Mouse (Mus musculus): ENCODE data around the gene Nom1.
A peak's percentile ranks its signal among the peaks of the same experiment; 100 is the strongest.
"Not testable (repeated sequence)": the region's sequence is repeated elsewhere in the genome, so short reads cannot be mapped to it uniquely, and the experiment has no call there.

Gene Nom1

DNA sequence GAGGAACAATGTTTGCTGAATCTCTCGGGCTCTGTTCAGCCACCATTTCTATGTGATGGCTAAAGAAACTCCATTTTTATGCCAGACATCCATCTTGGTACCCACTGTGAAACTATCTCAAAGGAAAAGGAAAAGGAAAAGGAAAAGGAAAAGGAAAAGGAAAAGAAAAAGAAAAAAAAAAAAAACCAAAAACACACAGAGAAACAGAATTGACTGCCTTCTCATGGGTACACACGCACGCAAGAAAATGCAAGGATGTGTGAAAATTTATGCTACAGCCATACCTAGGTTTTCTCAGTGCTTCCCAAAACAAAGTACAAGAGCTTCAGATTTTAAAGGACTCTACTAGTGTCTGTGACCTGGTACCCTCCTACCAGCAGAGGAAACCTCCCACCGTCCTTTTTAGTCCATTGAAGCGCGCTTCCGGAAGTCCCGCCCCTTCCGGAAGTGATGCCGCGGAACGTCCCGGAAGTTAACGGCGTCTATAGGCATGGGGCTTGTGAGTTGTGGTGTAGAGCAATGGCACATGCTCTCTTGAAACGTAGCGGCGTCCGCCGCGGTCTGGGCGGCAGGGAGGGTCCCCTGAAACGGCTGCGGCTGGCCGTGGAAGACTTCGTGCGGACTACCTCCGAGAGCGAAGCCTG, at the start of gene Nom1:
TSS of gene Nom1 (plus strand) at position 437 of the 644 bp plus-strand sequence.
- peak; percentile 92 for DNase-seq

DNA sequence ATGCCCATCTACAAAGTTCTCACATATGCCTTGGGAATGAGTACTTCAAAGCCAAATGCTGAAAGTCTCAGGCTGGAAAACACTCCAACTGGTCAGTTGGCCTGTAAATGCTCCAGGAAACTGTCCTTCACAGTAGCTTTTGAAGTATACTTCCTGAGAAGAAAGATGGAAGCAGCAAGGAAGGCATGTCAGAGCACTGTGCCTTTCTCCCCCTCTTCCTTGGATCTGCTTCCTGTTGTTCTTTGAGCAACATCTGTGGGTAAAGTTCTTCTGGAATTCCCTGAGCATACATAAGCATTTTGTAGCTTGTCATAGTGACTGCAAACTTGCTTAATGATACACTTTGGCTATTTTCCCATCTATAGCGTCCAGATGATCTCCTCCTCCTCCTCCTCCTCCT, 46.9 kb upstream of the Nom1 start:
- no peak for DNase-seq

DNA sequence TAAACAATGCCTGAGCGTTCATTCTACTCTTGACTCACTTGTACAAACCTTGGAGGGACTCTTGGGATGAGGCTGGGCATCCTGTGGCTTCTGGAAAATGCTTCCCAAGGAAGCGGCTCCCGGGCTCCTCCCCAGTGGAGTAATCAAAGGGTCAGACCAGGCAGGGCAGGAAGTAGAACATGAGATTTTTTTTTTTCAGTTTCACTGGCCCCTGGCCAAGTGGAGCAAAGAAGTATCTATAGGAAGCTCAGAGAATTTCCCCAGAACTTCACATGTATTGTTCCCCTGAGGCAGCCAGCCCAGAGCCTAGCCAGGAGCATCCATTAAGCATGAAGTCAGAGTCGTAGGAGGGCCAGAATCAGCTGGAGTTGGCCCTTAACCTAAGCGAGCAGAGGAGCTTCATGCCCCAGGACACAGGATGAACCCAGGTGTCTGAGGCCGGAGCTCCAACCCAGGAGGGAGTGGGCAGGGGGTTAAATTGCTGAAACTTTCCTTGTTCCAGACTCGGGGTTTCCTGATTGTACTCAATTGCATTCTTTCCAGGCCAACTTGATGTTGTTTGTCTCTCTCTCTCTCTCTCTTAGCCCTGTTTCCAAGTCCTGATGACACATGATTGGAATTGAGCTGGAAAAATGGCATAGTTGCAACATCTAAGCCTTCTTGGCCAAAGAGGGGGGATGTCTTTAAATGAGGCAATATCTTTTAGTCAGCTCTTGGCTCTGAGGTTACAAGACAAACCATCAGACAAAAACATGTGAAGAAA, 46.1 kb upstream of the Nom1 start:
- DNase-seq, result peak; percentile 51

DNA sequence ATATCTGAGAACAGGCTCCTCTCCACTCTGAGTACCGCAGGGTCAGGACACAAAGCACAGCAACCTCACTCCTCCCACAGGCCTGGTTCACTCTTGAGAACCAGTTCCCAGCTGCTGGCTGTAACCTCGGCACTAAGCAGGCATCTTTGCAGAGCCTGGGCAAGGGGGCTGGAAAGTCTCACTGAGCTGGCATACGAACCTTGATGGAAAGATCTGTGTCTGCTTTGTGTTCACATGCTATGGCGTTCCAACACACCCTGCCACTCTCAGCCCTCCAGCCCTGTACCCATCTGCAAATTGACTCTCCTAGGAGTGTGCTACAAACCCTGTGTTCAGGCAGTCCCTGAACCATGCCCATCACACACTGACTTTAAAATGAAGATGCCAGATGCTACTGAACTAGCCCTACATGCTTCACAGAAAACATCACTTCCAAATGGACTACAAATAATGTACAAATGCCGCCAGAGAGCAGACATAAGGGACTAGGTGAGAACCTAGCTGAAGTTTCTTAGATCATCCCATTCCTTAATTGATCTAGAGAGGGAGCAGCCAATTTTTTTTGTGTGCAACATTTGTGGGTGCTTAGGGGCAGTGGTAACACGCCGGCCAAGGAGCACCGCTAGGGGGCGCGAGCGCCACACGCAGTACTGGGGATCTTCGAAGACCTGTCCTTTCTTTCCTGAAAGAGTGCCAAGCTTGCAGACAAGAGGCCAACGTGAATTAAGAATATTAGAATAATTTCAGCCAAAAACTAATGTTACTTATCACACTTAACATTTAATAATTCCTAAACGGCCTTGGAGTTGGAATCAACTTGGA, 45.3 kb upstream of the Nom1 start:
- peak; percentile 87 for DNase-seq

DNA sequence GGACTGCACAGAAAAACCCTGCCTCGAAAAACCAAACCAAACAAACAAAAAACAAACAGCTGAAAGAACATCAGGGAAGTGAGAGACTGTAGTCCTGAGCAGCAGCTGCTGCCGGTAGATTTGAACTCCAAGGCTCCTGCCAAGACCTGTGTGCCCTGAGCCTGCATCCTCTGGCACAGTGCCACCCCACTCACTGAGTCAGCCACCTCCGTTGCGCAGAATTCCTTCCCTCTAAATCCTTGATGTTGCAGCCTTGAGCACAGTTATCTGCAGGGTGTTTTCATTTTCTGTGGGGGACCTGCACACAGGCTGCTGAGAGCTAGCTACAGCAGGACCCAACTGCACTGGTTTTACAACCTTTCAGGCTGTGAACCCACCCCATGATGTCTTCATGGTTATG, 36.0 kb upstream of the Nom1 start:
- peak; percentile 1 for DNase-seq

DNA sequence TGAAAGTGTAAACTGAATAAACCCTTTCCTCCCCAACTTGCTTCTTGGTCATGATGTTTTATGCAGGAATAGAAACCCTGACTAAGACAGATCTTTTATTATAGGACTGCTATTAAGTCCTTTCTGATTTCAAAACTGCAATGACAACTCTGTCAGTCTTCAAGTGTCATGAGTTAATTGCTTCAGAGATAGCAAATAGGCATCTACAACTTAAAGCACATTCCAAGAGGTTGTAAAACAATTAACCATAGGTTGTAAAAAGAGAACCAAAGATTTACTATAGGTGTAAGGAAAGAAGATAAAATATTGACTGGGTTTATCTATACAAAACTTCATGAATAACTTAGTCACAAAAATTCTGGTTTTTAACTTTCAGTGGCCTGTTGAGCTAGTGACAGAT, 23.6 kb upstream of the Nom1 start:
- no peak for DNase-seq

DNA sequence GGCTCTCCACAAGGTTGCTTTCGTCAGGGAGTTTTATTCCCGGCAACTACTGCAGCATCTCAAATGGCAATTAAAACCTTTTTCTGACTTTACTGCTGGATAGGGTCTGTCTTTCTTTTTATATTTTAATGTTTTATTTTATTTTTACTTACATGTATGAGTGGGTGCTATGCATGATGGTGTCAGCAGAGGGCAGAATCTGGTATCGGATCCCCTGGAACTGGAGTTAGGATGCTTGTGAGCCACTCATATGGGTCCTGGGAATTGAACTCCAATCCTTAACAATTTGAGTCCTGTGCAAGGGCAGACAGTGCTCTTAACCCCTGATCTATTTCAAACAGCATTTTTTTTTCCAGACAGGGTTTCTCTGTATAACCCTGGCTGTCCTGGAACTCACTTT, 21.4 kb upstream of the Nom1 start:
- DNase-seq, result no peak

DNA sequence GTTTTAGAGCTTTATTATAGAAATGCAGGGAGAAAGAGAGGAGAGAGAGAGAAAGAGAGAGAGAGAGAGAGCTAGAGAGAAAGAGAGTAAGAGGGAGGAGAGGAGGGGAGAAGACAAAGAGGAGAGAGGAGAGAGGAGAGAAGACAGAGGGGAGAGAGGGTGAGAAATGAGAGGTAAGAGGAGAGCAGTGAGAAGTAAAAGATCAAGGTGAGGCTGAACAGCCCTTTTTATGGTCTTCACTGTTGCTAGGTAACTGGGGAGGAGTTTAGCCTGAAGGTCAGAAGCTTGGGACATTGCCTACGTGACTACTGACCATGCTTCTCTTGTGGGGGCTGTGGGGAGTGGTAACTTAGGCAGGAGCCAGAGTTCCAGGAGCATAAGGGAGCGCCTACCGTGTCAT, 11.1 kb upstream of the Nom1 start:
- not testable (repeated sequence) for DNase-seq

DNA sequence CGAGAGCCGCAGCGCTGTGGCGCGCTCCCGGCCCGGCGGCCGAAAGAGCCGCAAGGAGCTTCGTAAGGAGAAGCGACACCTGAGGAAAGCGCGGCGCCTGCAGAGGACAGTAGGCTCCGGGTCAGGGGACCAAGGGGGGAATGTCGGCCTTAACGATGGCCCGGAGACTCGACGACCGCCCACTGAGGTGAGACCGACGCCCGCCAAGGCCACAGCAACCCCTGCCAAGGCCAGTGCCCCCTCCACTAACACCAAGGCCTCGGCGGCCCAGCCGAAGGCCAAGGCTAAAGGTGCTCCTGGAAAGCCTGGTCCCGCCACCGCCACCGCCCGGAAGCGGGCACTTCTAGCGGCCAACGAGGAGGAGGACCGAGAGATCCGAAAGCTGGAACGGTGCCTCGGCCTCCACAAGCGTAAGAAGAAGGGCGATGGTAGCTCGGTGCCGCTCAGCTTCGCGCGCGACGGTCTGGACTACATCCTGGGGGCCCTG, 451 bp downstream of the Nom1 start:
- DNase-seq, result peak; percentile 28

DNA sequence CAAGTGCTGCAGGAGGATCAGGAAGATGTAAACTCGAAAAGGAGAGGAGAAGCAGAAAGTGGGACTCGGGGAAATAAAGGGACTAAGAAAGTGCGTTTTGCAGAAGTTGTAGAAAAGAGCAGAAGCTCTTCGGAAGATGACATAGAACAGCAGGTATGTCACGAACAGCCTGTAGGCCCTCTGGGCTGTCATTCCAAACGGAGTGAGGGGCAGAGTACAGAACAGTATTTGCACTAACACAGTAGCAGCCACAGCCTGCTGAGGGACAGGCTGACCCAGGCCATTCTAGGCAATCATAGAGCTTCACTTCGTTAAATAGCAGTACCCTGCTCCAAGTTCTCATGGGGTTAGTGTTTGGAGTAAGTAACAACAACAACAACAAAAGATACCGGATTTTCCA, 1.0 kb downstream of the Nom1 start:
- no peak for DNase-seq

DNA sequence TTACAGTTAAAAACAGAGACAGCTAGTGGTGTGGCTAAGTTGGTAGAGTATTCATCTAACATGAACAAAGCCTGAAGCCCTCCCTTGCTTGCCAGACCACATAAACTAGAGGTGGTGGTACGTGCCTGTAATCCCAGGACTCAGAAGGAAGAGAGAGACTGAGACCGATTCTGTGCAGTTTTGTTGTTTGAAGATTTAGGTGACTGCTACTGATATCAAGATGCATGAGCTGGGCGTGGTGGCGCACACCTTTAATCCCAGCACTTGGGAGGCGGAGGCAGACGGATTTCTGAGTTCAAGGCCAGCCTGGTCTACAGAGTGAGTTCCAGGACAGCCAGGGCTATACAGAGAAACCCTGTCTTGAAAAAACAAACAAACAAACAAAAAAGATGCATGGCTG, 2.3 kb downstream of the Nom1 start:
- not testable (repeated sequence) for DNase-seq

DNA sequence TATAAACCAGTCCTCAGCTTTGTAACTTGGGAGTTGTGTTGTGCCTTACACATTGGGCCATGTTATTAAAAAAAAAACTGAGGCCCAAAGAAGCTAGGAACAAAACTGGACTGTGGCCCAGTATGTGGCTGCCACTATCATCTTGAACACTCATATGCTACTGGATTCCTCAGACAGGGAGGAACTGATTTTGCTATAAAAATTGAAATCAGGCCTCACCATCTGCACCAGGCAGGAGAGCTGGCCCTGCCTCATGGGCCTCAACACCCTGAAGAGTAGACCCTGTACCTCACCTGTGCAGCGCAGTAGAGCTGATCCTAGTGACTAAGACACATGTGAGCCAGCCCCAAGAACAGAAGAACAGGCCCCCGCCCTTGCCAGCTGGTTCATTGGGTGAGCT, 10.8 kb downstream of the Nom1 start:
- no peak for DNase-seq

DNA sequence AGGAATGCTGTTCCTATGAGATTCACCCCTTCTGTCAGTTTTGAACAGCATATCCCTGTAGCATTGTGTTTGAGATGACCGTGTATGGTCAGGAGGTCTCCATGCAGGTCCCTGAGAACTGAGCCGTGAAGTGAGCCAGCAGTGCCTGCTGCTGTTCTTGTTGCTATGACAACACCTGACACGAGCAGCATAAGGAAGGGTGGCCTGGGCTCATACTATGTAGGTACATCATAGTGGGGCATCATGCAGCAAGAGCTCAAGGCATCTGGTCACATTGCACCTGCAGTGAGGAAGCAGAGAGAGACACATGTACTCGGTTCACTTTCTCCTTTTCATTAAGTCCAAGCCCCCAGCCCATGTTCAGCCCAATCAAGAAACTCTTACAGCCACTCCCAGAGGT, 17.9 kb downstream of the Nom1 start:
- DNase-seq, result no peak

DNA sequence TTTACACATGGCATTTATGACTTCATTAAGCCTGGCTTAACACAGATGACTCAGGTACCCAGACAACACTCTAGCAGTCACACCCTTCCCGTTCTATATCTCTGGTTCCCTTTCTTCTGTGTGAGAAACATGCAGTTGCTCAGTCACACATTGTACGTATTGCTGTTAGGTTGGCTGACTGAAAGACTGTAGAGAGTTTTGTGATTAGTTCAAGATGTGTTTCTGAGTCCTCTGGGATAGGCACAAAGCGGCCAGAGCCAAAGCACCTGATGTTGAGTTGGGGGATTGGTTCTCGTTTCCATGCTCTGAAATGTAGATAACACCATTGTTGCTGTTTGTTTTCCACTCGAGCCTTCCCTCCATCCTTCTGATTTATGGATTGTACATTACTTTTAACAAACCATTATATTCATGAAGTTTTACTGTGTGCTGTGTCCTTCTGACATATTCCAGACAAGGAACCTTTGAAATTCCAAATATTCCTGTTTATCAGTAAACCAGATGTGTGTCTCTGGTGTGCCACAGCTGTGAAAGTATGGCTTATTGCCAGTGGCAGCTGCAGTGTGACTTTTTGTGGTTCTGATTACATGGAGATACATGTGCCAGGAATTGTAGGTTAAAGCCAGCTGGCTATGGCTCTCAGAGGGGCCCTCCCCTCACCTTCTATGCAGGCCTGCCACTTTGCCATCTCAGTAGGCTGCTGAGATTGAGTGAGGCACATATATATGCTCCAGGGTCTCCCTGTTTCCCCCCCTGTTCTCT, 22.6 kb downstream of the Nom1 start:
- DNase-seq, result no peak

DNA sequence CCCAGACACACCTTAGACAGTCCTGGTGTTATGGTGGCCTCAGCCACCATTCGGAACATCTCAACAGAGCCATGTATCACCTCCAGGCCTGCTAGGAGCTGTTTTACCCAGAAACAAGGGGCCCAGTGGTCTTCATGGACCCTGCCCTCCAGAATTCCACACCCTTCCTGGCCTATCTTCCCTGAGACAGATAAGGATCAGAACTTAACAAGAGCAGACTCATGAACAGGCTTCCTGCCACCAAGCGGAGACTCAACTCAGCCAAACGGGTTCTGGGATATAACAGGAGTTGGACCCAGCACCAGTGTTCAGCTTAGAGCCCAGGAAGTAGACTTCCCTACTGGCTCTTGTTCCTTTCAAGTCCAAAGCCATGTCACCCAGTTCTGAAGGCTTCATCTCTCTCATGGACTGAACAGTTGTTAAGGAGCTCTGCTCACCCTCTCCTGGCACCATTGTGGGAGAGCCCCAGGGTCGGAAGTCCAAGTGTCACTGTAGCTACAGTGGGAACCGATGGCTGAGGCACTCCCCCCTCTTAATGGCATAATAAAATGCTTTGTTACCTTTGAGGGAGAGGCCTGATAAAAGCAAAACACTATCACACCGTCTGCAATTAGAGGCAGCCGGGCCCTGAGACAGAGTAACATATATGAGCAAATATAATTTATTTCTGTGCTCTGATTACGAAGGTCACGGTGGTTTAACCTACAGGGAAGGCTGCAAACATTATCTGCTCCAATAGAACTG, 28.7 kb downstream of the Nom1 start:
- DNase-seq, result no peak

DNA sequence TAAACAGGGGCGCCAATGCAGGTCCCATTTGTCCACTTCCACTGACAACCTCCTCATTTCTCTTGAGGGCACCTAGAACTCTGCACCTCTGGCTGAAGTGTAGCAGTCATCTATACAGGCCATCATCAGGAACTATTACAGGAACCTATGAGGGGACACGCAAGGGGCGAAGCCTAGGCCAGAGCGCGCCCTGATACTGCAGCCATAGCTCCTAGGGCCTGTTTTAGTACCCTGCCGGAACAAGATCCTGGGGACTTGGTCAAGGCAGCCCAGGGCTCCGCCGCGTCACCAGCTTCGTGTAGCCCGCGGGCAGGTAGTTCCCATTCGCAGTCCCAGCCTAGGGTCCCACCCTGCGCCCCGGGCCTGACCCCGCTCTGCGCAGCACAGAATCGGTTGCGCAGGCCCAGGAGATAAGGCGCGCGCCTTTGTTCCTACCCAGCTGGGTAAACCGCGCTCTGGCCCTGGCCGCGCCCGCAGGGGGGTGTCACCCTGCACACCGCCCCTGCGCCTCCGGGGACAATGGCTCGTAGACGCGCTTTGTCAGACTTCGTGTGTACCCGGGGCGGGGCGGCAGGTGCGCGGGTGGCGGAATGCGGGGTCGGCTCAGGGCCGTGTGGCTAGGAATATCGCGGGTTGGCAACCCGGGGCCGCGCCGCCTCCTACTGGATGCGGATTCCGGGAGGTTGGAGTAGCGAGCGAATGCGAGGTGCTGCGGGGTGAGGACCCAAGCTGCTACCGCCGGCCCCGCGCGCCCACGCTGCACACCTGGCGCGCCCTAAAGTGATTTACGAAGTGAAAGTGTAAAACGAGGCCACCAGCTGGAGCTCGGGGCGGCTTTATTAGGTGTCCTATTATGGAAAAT, 33.3 kb downstream of the Nom1 start:
- DNase-seq, result peak; percentile 7

DNA sequence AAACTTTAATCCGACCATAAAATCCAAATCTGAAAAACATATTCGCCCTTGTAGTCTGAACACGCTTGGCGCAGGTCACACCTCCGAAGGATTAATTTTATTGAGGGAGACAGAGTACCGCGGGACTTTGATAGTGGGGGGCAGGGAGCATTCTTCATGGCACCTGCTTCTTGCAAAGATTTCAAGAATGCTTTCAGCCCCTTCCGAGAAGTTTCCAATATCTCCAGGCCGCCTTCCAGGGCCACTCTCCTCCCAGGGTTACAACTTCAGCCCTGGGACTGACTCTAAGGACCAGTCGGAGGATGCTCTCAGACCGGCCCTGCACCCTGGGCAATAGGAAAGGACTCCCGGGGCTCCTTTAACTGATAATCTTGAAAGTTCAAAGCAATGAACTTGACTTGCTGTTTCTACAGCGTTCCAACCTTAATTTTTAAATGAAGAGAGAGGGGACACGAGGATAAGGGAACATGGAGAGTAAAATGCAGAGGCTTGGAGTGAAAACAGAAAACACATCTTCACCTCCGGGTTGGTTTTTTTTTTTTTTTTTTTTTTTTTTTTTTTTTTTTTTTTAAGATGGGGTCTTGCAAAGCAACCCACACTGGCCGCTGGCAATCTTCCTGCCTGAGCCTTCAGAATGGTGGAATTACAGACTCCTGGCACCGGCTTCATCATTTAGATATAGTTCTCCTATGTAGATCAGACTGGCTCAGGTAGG, 34.0 kb downstream of the Nom1 start:
- DNase-seq, result no peak

DNA sequence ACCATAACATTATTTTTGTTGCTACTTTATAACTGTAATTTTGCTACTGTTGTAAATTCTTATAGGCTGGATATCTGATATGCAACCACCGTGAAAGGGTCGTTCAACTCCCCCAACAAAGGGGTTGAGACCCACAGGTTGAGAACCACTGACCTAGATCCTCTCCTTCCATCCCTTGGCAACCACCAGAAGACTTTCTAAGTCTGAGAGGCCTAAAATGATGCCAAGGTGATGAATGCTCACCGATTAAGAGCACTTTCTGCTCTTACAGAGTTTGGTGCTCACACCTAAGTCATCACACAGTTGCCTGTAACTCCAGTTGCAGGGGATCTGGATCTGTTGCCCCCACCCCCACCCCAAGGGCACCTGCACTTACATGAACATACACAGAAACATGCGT, 35.0 kb downstream of the Nom1 start:
- no peak for DNase-seq

DNA sequence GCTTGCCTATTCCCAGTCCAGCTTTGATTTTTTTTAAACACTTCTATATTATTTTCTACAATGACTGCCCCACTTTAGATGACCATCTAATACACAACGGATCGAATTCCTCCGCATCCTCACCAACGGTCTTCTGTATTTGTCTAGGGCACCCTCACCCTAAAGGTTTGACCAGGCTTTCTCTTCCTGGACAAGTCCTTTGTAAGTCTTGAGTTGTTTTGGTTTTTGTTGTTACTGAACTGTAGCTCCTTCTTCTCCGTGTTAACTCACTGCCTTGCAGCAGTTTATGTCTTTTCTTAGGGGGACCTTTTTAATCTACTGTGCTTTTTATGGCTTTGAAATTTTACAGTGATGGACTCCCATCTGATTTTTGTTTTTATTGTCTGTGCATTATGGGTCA, 35.8 kb downstream of the Nom1 start:
- DNase-seq, result no peak

DNA sequence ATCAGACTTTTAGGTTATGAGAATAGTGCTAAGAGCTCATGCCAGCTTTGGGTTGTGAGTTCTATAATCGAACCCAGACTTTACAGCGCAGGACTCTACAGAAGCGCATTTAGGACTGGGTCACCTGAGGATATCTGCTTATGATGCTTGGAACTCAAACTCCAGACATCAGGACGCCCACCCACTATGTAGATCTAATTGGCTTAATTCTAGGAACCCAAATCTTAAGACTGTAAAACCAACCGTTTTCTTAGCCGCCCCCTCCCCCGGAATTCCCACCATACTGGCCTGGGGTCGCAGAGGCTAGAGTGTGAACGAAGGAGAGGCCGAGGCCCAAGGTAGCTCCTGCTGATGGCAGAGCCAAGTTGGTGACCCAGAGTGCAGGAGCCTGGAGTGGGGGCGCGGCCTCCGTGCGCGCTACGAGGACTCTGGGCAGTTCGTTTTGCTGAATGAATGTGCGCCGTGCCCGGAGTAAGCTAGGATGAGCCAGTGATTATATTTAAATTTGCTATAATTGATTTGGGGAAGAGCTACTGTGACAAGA, 36.5 kb downstream of the Nom1 start:
- no peak for DNase-seq

All from lung, postnatal 36 days (tissue).